24 mouse cellular contexts compared by ENCODE assay signal in the genomic region with DNA sequence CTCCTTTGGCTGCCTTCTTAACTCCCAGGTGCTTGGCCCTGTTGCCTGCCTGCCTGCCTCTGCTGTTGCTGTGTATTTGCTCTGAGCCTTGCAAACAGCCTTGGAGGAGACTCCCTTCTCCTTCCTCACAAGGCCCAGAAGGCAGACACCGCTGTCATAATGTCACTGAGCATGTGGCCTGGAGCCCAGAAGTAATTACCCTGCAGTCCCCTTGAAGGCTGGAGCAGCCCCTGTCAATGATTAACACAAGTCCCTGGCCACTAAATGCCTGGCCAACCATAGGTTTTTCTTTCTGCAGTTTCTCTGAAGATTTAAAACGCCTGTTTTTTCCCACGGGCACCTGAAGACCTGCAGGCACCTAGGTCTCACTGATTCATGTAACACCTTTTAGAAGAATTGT. TPM values are rescaled to one million over a fixed set of nuclear protein-coding genes. Genes with fewer than 3 reads are reported as not detected.
DNase-seq lines count a peak whose midpoint lies in the region; ATAC-seq and TF ChIP-seq lines count a peak whose summit lies in the region.
"Had no signal": no experiment of that assay in that cellular context is flagged by ENCODE, and none has a peak within 500 bp of the region (broad histone marks: within the 10 kb centered on the region; RNA-seq: fewer than 3 reads in every experiment).

No protein-coding gene starts in this region.

- 59% methylated on average over 3 of the region's 3 CpGs for WGBS in lung, postnatal 0 days
- 77% methylated on average over 3 of the region's 3 CpGs for WGBS in heart, embryonic 11.5 days (ENCODE audit: insufficient replicate concordance)

- H3K9me3 ChIP-seq in lung, postnatal 0 days (ENCODE audit: low read length) = no peaks in the 10 kb centered on the region
- H3K9me3 ChIP-seq in heart, embryonic 11.5 days (replicated peaks; ENCODE audit: control insufficient read depth, low read length) = no peaks in the 10 kb centered on the region
- H3K9me3 ChIP-seq: embryonic facial prominence, embryonic 12.5 days; heart, embryonic 15.5 days; hindbrain, embryonic 13.5 days; limb, embryonic 10.5 days; liver, embryonic 15.5 days had no signal

- H3K4me2 ChIP-seq in lung, postnatal 0 days (replicated peaks; ENCODE audit: low read depth, low read length) = no peak overlapping the region
- H3K4me2 ChIP-seq in heart, embryonic 11.5 days = no peak overlapping the region
- H3K4me2 ChIP-seq: embryonic facial prominence, embryonic 12.5 days; heart, embryonic 15.5 days; hindbrain, embryonic 13.5 days; liver, embryonic 15.5 days; midbrain, embryonic 11.5 days had no signal

- no peak for TF ChIP-seq EP300 in lung, postnatal 0 days (IDR thresholded peaks at IDR 0.05)

- H3K36me3 ChIP-seq in lung, postnatal 0 days (ENCODE audit: insufficient read depth, low read length) = no peaks in the 10 kb centered on the region
- H3K36me3 ChIP-seq in heart, embryonic 11.5 days (ENCODE audit: control insufficient read depth, insufficient read depth, low read length) = no peaks in the 10 kb centered on the region
- H3K36me3 ChIP-seq: embryonic facial prominence, embryonic 12.5 days; heart, embryonic 15.5 days; limb, embryonic 10.5 days; liver, embryonic 15.5 days had no signal

- H3K9ac ChIP-seq in lung, postnatal 0 days (replicated peaks; ENCODE audit: low read depth) = no peak overlapping the region
- no peak overlapping the region for H3K9ac ChIP-seq in heart, embryonic 11.5 days (ENCODE audit: low read depth, low read length)
- H3K9ac ChIP-seq: embryonic facial prominence, embryonic 12.5 days; heart, embryonic 15.5 days; hindbrain, embryonic 13.5 days; liver, embryonic 15.5 days had no signal

- no peak for TF ChIP-seq CTCF in lung, postnatal 0 days (IDR thresholded peaks at IDR 0.05)

- H3K4me1 ChIP-seq in lung, postnatal 0 days (ENCODE audit: insufficient read depth, low read depth, low read length) = no peaks in the 10 kb centered on the region
- peaks cover 48% of the 10 kb centered on the region for H3K4me1 ChIP-seq in heart, embryonic 11.5 days (ENCODE audit: control insufficient read depth, insufficient read depth, low read length)
- H3K4me1 ChIP-seq: embryonic facial prominence, embryonic 12.5 days; liver, embryonic 15.5 days had no signal

- no peaks in the 10 kb centered on the region for H3K27me3 ChIP-seq in lung, postnatal 0 days (replicated peaks; ENCODE audit: insufficient read depth, low read length)
- no peaks in the 10 kb centered on the region for H3K27me3 ChIP-seq in heart, embryonic 11.5 days (ENCODE audit: control insufficient read depth, insufficient read depth, low read length)
- H3K27me3 ChIP-seq: embryonic facial prominence, embryonic 12.5 days; heart, embryonic 15.5 days; hindbrain, embryonic 13.5 days had no signal

- no peak for ATAC-seq in lung, postnatal 0 days
- ATAC-seq in heart, embryonic 11.5 days (replicated peaks; ENCODE audit: insufficient number of reproducible peaks, low FRiP score, low TSS enrichment) = no peak
- ATAC-seq: Patski had no signal

- DNase-seq in lung, postnatal 0 days (ENCODE audit: low spot score) = peak; percentile 20
- DNase-seq in lung, postnatal 25 days (ENCODE audit: low spot score) = no peak
- peak; percentile 45 to 58 for DNase-seq in kidney, adult 8-10 months
- DNase-seq in kidney, postnatal 14 days = peak; percentile 62
- peak; percentile 75 for DNase-seq in yolk sac, embryonic 10.5 days (ENCODE audit: low spot score)
- DNase-seq in adipocyte (ENCODE audit: low spot score) (no peak), MN1 (ENCODE audit: low spot score) (no peak)
- DNase-seq: adrenal gland, adult 8-10 months; cerebellum, adult 11-12 months; cerebellum, postnatal 14 days; gastrocnemius, postnatal 36 days; heart, adult 2 months; heart, postnatal 36 days; layer of hippocampus, adult 9-11 months; liver; lung, postnatal 10 days had no signal

- no peak overlapping the region for H3K27ac ChIP-seq in lung, postnatal 0 days (ENCODE audit: low read length)
- no peak overlapping the region for H3K27ac ChIP-seq in heart, embryonic 11.5 days (ENCODE audit: low read depth, low read length)
- H3K27ac ChIP-seq: embryonic facial prominence, embryonic 12.5 days; heart, adult 2 months; heart, embryonic 15.5 days; hindbrain, embryonic 13.5 days; limb, embryonic 10.5 days; liver, embryonic 15.5 days had no signal

- no peak overlapping the region for H3K4me3 ChIP-seq in lung, postnatal 0 days (ENCODE audit: low read depth, low read length)
- no peak overlapping the region for H3K4me3 ChIP-seq in heart, embryonic 11.5 days (ENCODE audit: low read depth, low read length)
- H3K4me3 ChIP-seq: embryonic facial prominence, embryonic 12.5 days; heart, adult 2 months; heart, embryonic 15.5 days; hindbrain, embryonic 13.5 days; limb, embryonic 10.5 days; liver, embryonic 15.5 days had no signal

RNA-seq across cellular contexts. Expression of a gene that starts 9.7 kb away (rescaled TPM):
- polyA plus RNA-seq in lung, postnatal 0 days (2015; fragmentation: Nextera tagmentation; extraction: Ambion mirVana) = 0.06 and 0.11 TPM in 2 replicates
- polyA plus RNA-seq in heart, embryonic 11.5 days (2014; fragmentation: Nextera tagmentation; extraction: Ambion mirVana) = 3.0 and 3.2 TPM in 2 replicates
- polyA plus RNA-seq: liver, embryonic 15.5 days had no signal

Comparison
In these comparisons a context has a peak if more than half of its experiments do, and no peak if none do; other contexts are left out.
1. DNase-seq: peak in lung, postnatal 0 days (single experiment), kidney, adult 8-10 months (2 of 2), kidney, postnatal 14 days (single experiment) and yolk sac, embryonic 10.5 days (single experiment); none in lung, postnatal 25 days (single experiment), adipocyte (single experiment) and MN1 (single experiment).